Mouse (Mus musculus): ENCODE measurements around the gene Gm17604. TPM values are rescaled to one million over a fixed set of nuclear protein-coding genes. Genes with fewer than 3 reads are reported as not detected.

Gene Gm17604
- not detected in 2 replicates for total RNA-seq (2017)

DNA sequence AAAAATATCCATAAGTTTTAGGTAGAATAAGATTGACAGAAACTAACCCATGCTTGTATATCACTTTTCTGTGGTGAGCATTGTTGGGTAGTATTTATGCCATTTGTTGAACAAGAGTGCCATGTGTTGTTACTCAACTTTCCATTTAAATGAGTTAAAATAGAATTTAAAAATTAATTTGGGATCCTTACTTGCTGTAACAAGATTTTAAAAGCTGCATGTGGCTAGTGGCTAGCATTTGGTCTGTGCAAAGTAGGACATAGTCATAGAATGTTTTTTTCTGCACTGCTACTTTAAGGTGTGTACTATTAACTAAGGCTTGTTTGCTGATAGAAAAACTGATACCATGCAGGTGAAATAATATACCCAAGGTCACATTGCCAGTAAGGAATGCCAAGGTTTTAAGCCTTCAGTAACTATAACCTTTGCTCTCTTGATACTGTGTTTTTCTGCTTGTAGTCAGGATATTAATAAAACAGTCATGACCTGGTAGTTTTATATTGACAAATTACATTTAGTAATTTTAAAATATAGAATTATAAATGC is at the start of gene Gm17604:
TSS of gene Gm17604 (minus strand) at position 51 of the 546 bp plus-strand sequence.
- no peak for ATAC-seq (ENCODE audit: extremely low read depth, insufficient number of reproducible peaks, low FRiP score, poor library complexity, severe bottlenecking)

DNA sequence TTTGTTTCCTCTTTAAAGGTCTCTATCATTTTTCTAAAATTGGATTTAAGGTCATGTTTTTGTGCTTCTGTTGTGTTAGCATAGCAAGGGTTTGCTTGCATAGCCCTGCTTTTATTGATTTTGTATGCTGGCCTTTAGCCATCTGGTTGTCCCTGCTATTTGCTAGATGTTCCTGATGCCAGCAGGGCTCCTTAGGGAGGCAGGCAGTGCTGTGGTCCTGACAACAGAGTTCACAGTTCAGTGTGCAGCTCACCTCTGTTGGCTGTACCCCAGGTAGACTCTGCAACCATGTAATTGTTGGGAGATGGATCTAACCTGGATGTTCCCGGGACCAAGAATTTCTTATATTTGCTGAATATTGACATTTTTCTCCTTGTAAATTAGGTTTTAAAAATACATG is 45.3 kb upstream of the Gm17604 start:
- ATAC-seq (ENCODE audit: extremely low read depth, insufficient number of reproducible peaks, low FRiP score, poor library complexity, severe bottlenecking): no peak

DNA sequence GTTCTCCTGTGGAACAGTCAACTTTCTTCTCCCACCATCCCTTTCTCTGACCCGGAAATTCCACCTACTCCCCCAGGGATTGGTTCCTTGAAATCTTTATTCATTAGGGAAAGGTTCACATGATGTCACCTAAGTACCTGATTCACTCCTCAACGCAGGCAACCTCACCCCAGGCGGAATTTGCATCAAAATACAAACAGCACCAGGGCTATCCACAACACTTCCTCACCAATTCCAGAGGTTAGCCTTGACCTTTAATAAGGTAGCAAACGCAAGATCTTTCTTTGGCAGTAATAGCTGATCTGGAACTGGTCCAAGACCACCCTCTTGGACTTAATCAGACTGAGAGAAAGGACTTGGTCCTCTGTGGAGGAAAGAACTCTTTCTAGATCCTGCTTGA is 1.5 kb downstream of the Gm17604 start:
- ATAC-seq (ENCODE audit: extremely low read depth, insufficient number of reproducible peaks, low FRiP score, poor library complexity, severe bottlenecking): no peak

- peak; percentile 93 for ATAC-seq (ENCODE audit: extremely low read depth, insufficient number of reproducible peaks, low FRiP score, poor library complexity, severe bottlenecking)
These were observed 24.3 kb downstream of the Gm17604 start, which contains the start of the genes Mospd2 and Fancb for GRCm38 (mm10) chrX:164980193-164980775. Mospd2 (minus strand) TSS chrX:164980375. Fancb (plus strand) TSS chrX:164980592.

GRCm38 (mm10) chrX:164978866-164979265 is 25.8 kb downstream of the Gm17604 start:
- ATAC-seq (ENCODE audit: extremely low read depth, insufficient number of reproducible peaks, low FRiP score, poor library complexity, severe bottlenecking): no peak

GRCm38 (mm10) chrX:164971206-164971605 is 33.4 kb downstream of the Gm17604 start:
- ATAC-seq (ENCODE audit: extremely low read depth, insufficient number of reproducible peaks, low FRiP score, poor library complexity, severe bottlenecking): no peak

GRCm38 (mm10) chrX:164965750-164966448 is 38.7 kb downstream of the Gm17604 start:
- ATAC-seq (ENCODE audit: extremely low read depth, insufficient number of reproducible peaks, low FRiP score, poor library complexity, severe bottlenecking): no peak

Other genes starting within 250 kb of the Gm17604 start
- gene Mospd2, start 24.5 kb downstream of the Gm17604 start, total RNA-seq (2017): 16.2 and 18.6 TPM in 2 replicates
- 2.7 and 4.5 TPM in 2 replicates for gene Fancb, start 24.2 kb downstream of the Gm17604 start, total RNA-seq (2017)